Mouse (Mus musculus) macrophage (primary cell): Measurements from ENCODE around the gene Col6a1. TPM values are rescaled to one million over a fixed set of nuclear protein-coding genes. Genes with fewer than 3 reads are reported as not detected.
"Not testable (repeated sequence)": the region's sequence is repeated elsewhere in the genome, so short reads cannot be mapped to it uniquely, and the experiment has no call there.

ENCODE experiments used
- H3K27ac ChIP-seq: fragments of 350-480 bp; formaldehyde crosslinking; 2 replicates; pipeline ENCODE4 v1.9.0; 2021
- H3K36me3 ChIP-seq: fragments of 350-480 bp; formaldehyde crosslinking; 2 replicates; pipeline ENCODE4 v1.9.0; 2021; ENCODE audit errors: inconsistent target
- H3K4me3 ChIP-seq: fragments of 350-480 bp; formaldehyde crosslinking; 2 replicates; pipeline ENCODE4 v1.9.0; 2021; ENCODE audit errors: inconsistent target
- H3K79me2 ChIP-seq: fragments of 350-480 bp; formaldehyde crosslinking; 2 replicates; pipeline ENCODE4 v1.9.0; 2021; ENCODE audit errors: inconsistent target
- WGBS: methylation state at CpG from one replicate; pipeline ENCODE4 v1.1.7; 2026; ENCODE audit warnings: inconsistent platforms; ENCODE audit not compliant: missing documents; 5-methylcytosine and 5-hydroxymethylcytosine counted together
- polyA plus RNA-seq: library from polyadenylated mRNA; stranded (reverse); fragments of 250-400 nt; gene quantifications from 3 replicates; pipeline ENCODE4 v1.2.4, GENCODE M21; 2018; ENCODE audit warnings: inconsistent platforms
- total RNA-seq, 78 experiments: library from RNA; depleted of rRNA; stranded (reverse); fragments of 250-400 nt; gene quantifications; 1 replicate in 9 of 78; 2 replicates in 24 of 78; 3 replicates in 43 of 78; 4 replicates in 2 of 78; pipeline ENCODE4 v1.2.4; 2018; ENCODE audit warnings: inconsistent platforms in 56 of 78

Col6a1 gene
- 10 to 100 TPM in 1 of 26 experiments, under 1 TPM in 18, not detected in 7; 0.15 to 47.0 (median 0.25) TPM for total RNA-seq (2018; cell fraction: chromatin; rRNA removed)
- total RNA-seq (2018; cell fraction: cytosol; rRNA removed), result under 1 TPM in 11 of 26 experiments, not detected in 15; 0.03 to 0.11 (median 0.05) TPM
- total RNA-seq (2018; cell fraction: nucleus; rRNA removed), result 1 to 10 TPM in 1 of 26 experiments, under 1 TPM in 6, not detected in 19; 0.11 to 9.2 (median 0.18) TPM
- 0.04 to 0.11 TPM in 2 of 3 replicates, not detected in the other for polyA plus RNA-seq

DNA sequence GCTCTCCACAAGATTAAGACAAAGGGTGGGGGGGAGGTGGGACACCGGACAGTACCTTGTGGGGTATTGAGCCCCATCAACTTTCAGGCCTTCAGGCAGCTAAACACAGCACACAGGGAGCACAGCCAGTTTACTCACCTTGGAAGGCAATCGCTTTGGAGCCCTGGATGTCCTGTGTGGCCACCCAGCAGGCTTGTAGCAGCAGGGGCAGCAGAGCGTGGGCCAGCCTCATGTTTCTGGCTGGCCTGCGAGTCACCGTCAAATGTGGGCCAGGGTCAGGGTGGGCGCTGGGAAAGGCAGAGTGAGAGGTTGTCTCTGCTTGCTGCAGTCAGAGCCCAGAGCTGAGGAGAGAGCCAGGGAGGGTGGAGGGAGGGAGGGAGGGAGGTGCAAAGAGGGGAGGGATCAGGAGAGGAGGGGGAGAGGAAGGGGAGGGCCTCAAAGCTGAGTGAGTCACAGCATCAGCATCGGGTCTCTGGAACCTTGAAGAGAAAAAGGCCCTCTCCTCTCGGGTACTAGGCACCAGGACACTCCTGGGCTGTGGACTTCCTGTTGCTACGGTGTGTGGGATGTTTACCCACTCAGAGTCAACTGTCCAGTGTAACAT is at the start of gene Col6a1:
Col6a1 (minus strand) TSS at position 487 of the 604 bp plus-strand sequence.
- Histone ChIP-seq H3K4me3 (no peak within 1 kb of the TSS), H3K27ac (no peak within 1 kb of the TSS), H3K79me2 (no peaks in the 10 kb centered on the region), H3K36me3 (no peaks in the 10 kb centered on the region)
- WGBS, result 55% methylated on average over 9 of the region's 9 CpGs

DNA sequence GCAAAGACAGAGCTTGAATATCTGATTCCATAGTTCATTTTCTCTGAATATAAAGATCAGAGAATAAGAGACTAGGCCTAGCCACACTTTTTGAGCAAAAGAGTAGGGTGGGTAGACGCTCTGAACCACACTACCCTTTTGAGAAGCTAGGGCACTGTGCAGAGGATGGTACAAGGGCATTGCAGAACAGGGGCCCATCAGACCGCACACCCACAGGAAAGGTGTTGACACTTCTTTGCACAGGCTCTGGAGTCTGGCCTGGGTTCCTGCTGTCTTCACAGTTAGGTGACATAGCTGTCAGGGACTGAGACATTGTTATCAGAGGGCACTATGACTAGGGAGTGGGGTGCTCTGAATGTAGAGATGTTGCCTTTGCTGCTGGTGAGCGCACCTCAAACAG is 45.7 kb upstream of the Col6a1 start:
- 91% methylated on average over 3 of the region's 3 CpGs for WGBS
- no peaks in the 10 kb centered on the region for H3K36me3 ChIP-seq
- no peak overlapping the region for H3K27ac ChIP-seq
- H3K79me2 ChIP-seq, result no peaks in the 10 kb centered on the region
- H3K4me3 ChIP-seq, result no peak overlapping the region

DNA sequence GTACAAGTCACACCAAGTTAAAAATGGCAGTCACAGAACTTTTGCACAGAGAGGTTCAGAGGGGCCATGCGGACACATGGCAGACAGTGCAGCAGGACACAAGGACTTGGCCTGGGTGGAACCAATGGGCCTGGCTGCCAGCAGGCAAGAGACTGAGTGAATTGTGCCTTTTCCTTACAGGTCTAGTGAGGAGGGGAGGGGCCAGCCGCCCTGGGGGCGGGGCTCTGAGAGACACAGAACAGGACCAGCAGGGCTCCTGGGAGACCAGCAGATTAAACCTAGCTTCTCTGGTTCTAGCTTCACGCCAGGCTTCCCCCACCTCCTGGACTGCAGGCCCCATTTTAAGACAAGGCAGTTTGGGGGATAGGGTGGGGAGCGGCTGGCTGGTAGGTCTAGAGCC is 45.1 kb upstream of the Col6a1 start:
- Histone ChIP-seq H3K36me3 (no peaks in the 10 kb centered on the region), H3K27ac (no peak overlapping the region), H3K4me3 (no peak overlapping the region), H3K79me2 (no peaks in the 10 kb centered on the region)
- 86% methylated on average over 5 of the region's 5 CpGs for WGBS

DNA sequence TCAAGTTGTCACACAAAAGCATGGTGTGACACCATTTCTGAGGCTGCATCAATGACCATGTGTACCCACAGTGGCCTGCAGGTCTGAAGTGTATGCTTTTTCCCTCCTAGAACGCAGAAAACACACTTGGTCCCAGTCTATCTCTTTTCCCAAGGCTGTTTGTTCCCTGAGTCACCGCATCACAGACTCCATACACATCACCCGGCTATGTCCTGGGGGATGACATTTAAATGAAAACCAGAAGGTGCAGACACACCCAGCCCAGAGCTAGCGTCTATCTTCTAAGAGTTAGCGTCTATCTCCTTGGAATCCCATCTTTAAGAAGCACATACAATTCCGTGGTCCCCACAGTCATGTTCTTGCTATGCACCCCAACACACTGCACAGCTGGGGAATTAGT is 43.6 kb upstream of the Col6a1 start:
- Histone ChIP-seq H3K27ac (no peak overlapping the region), H3K4me3 (no peak overlapping the region), H3K36me3 (no peaks in the 10 kb centered on the region), H3K79me2 (no peaks in the 10 kb centered on the region)
- WGBS, result 93% methylated on average over 6 of the region's 6 CpGs

DNA sequence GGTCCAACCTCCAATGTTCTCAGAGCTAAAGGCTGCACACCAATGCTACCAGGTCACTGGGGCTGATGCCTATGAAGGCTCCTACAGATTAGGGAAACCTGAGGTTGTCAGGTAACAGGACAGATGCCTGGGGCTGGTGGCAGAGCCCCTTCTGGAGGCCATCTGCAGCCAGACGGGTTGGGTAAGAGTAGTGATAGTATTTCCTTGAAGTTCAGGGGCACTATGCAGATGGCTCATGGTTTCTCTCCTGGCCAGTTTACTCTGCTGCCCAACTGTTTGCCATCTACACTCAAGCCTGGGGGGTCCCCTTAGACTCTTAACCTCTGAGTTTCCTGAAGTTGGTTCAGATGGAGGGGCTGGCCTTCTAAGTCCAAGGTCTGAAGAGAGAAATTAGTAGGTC is 40.2 kb upstream of the Col6a1 start:
- Histone ChIP-seq H3K79me2 (no peaks in the 10 kb centered on the region), H3K4me3 (no peak overlapping the region), H3K27ac (no peak overlapping the region), H3K36me3 (no peaks in the 10 kb centered on the region)
- 80% methylated on average over 1 of the region's 1 CpGs for WGBS

DNA sequence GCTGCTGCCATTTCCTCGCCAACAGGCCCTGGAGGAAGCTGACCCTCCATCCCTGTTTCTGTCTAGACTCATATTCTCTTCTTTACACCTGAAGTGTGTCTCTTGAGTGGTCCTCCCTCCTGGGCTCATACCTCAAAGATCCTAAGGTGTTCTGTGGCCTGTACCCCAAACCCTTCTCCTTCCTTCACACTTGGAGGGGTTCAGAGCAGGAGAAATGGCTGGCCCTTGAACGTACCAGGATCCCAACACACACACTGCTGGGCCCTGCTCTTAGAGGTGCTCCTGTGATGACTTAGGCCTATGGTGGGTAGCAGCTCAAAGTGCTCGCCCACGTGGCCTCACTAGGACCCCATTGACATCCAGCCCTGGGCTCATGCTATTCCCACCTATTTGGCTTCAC is 39.0 kb upstream of the Col6a1 start:
- Histone ChIP-seq H3K27ac (no peak overlapping the region), H3K79me2 (no peaks in the 10 kb centered on the region), H3K4me3 (no peak overlapping the region), H3K36me3 (no peaks in the 10 kb centered on the region)
- 90% methylated on average over 4 of the region's 4 CpGs for WGBS

DNA sequence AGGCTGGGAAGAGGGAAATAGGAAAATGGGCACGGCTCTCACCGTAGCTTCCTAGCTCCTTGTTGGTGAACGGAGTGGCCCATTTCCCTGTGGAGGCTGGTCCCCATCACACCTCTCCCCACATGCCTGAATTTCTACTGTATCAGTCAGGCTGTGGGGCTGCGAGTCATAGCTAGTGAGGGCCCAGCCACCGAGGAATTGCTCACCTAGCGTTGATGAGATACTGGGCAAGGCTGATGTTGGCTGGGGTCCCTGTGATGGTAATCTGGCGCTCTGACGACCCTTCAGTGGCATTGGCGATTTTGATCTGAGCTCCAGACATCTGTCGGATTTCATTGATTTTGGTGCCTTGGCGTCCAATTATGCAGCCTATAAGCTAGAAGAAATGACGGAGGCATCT is 37.0 kb upstream of the Col6a1 start:
- Histone ChIP-seq H3K4me3 (no peak overlapping the region), H3K27ac (no peak overlapping the region)
- WGBS, result 93% methylated on average over 12 of the region's 12 CpGs

DNA sequence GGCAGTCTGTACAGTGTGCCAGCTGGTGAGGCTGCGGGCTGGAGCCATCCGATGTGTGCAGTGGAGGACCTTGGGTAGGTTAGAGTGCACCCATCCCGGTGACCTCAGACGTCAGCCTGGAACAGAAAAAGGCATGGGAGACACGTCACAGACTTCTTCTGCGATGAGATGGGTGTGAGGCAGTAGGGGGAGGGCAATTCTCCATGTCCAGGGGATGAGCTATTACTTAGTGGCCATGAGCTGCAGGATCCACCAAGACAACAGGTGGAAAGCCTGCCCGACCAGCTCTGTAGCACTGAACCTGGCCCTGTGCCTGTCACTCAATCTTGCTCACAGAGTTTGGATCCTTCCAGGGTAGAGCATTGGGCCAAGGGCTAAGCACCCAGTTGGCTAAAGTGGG is 36.4 kb upstream of the Col6a1 start:
- no peak overlapping the region for H3K27ac ChIP-seq
- WGBS, result 94% methylated on average over 7 of the region's 7 CpGs
- no peaks in the 10 kb centered on the region for H3K79me2 ChIP-seq
- H3K36me3 ChIP-seq, result no peaks in the 10 kb centered on the region
- H3K4me3 ChIP-seq, result no peak overlapping the region

More for the DNA sequence above, 37.0 kb upstream of the Col6a1 start:
- Histone ChIP-seq H3K36me3 (no peaks in the 10 kb centered on the region), H3K79me2 (no peaks in the 10 kb centered on the region)

DNA sequence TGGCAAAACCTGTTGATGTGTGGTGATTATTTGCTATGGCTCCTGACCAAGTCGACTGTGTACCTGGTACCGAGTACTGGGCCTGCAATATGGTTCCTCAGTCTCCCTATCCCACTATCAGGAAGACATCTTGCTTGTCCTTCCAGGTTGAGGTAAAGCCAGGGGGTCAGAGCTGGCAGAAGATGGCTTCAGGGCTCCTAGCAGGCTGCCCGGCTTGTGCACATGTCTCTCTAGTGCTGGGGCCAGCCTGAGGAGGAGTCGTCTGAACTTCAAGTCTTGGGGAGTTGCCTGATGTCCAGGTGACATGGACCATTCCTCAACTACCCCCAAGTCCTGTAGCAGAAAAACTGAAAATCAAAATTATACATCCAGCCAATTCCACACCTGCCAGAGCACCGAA is 33.9 kb upstream of the Col6a1 start:
- WGBS, result 84% methylated on average over 5 of the region's 5 CpGs
- Histone ChIP-seq H3K79me2 (no peaks in the 10 kb centered on the region), H3K36me3 (no peaks in the 10 kb centered on the region), H3K4me3 (no peak overlapping the region), H3K27ac (no peak overlapping the region)

DNA sequence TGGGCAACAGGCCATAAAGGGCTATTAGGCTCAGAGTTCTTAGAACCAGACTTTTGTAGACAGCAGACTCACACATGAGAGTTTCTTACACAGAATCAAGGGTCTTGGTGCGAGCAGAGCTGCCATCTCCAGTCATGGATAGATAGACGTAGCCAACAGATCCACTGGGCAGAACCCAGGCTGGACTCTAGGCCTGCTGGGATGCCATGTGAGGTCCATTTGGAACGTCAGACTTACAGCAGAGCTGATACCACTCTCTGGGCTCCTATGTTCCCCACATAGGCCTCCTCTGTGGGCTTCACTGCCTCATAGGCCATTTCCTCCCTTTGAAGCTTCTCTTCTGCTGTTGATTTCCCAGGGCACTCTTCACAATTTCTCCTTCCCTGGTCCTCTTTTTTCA is 27.7 kb upstream of the Col6a1 start:
- 100% methylated on average over 3 of the region's 3 CpGs for WGBS
- Histone ChIP-seq H3K27ac (no peak overlapping the region), H3K36me3 (no peaks in the 10 kb centered on the region)

DNA sequence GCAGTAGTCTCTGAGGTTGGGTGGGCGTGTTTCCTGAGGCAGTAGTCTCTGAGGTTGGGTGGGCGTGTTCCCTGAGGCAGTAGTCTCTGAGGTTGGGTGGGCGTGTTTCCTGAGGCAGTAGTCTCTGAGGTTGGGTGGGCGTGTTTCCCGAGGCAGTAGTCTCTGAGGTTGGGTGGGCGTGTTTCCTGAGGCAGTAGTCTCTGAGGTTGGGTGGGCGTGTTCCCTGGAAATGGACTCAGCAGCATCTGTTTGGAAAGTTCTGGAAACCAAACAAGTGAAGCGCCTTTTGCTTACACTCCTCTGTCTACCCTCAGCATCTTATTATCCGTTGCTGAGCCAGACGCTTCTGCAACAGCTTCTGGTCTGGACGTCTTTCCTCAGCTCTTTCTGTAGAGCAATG is 18.3 kb upstream of the Col6a1 start:
- not testable (repeated sequence) for H3K4me3 ChIP-seq, H3K79me2 ChIP-seq, H3K36me3 ChIP-seq, H3K27ac ChIP-seq
- 9% methylated on average over 11 of the region's 11 CpGs for WGBS

More for the DNA sequence above, 27.7 kb upstream of the Col6a1 start:
- Histone ChIP-seq H3K79me2 (no peaks in the 10 kb centered on the region), H3K4me3 (no peak overlapping the region)

DNA sequence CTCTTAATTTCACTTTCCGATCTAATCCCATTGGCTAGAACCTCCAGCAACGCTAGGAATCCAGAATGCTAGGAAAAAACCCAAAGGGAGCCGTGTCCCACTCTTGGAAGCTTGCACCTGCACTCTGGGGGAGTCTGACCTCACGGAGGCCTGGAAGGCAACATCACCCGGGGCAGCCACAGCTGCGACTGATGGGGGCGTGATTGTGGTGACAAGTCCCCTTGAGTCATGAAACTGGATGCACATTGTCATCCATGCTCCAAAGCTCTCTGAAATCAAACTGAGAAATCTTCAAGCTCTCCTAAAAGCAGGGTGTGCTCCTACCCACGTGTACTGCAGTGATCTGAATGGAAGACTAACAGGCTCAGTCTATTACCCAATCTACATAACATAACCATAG is 10.8 kb upstream of the Col6a1 start:
- Histone ChIP-seq H3K27ac (no peak overlapping the region), H3K4me3 (no peak overlapping the region), H3K36me3 (no peaks in the 10 kb centered on the region), H3K79me2 (no peaks in the 10 kb centered on the region)
- 80% methylated on average over 8 of the region's 8 CpGs for WGBS

DNA sequence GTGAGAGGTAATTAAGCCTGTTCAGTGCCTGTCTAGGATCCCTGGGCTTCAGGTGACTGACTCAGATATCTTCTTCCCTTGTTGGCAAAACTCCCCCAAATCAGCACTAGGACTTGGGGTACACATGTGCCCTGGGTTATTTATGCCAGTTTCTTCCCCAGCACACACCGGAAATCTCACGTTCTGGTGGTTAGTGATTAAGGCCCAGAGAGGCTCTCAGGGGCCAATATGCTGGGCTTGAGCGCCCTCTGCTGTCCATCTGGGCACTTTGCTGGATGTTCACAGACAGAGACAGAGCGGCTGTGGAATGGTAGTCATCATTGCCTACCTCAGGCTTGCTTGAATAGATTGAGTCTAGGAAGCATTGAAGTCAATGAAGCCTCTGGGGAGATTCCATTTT is 9.0 kb upstream of the Col6a1 start:
- no peak overlapping the region for H3K27ac ChIP-seq
- H3K79me2 ChIP-seq, result no peaks in the 10 kb centered on the region
- no peaks in the 10 kb centered on the region for H3K36me3 ChIP-seq
- 7% methylated on average over 4 of the region's 4 CpGs for WGBS
- no peak overlapping the region for H3K4me3 ChIP-seq

DNA sequence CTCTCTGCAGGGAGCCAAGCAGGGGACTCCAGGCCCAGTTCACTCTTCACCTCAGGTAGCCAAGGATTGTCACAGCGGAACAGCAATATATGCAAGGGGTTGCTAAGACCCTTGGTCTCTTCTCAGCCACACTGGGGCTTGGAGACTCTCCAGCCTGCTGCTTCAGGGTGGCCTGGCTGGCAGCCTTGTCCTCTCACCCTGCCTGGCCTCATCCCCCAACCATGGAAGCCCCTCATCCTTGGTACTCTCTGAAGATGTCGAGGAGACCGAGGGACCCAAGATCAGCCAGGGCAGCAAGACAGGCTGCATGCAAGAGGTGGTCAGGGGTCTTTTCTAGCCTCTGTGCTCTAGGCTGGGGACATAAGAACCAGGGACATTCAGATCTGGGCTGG is 7.7 kb upstream of the Col6a1 start:
- Histone ChIP-seq H3K79me2 (no peaks in the 10 kb centered on the region), H3K36me3 (no peaks in the 10 kb centered on the region), H3K27ac (no peak overlapping the region), H3K4me3 (no peak overlapping the region)
- 85% methylated on average over 3 of the region's 3 CpGs for WGBS

DNA sequence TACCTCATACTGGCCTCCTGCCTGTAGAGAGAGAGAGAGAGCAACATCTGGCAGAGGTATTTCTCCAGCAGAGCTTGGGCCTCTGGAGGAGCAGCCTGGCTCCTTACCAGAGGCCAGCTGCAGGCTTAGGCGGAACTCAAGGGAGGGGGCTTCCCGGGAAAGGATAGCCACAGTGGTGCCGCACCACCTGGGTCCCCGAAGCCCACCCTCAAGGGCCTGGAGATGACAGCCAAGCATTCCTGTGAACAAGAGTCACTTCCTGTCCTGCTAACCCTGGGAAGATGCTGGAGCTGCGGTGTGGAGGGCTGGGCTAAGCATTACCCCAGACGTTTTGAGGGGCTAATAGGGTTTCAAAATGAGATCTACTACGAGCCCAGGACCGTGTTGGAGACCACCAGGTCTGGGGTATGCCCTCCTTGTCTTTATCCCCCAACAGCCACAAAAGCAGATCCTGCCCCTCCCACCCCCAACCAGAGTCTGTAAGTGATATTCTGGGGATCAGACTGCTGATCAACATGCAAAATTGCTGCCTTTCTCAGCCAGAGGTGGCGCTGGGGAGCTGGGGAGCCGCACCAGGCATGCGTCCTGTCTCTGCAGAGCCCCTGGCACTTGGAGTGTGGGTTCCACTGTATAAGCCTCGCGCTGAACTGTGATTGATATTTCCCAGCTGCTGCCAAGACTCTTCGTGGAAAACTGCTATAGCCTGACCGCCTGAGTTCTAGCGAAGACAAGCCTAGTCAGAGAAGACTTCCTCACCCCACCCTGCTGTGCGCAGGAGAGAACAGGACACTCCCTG is 7.1 kb upstream of the Col6a1 start:
- Histone ChIP-seq H3K4me3 (no peak overlapping the region), H3K36me3 (no peaks in the 10 kb centered on the region), H3K79me2 (no peaks in the 10 kb centered on the region), H3K27ac (no peak overlapping the region)
- 25% methylated on average over 16 of the region's 17 CpGs for WGBS
